Mouse (Mus musculus) lung, embryonic 14.5 days (tissue): ENCODE data around the gene Ank3. TPM values are rescaled to one million over a fixed set of nuclear protein-coding genes. Genes with fewer than 3 reads are reported as not detected.
A peak's percentile ranks its signal among the peaks of the same experiment; 100 is the strongest.

ENCODE experiments used
- ATAC-seq: fragments of 200-750 bp; cut with Nextera tagmentation; 2 replicates; pipeline ENCODE4 v1.8.0; 2017; ENCODE audit warnings: mild to moderate bottlenecking, moderate TSS enrichment, moderate library complexity; ENCODE audit not compliant: insufficient read depth
- DNase-seq: peaks from one replicate; pipeline ENCODE4 v3.0.0-alpha.2; 2015
- H3K27ac ChIP-seq: fragments of 300-500 bp; sonication (generic); 2 replicates; pipeline ENCODE4 v1.5.1; 2014; ENCODE audit warnings: low read depth, mild to moderate bottlenecking, moderate library complexity
- H3K27me3 ChIP-seq: fragments of 300-500 bp; sonication (generic); 2 replicates; pipeline ENCODE4 v1.6.1; 2014; ENCODE audit warnings: low read length, control low read depth; ENCODE audit not compliant: insufficient read depth
- H3K36me3 ChIP-seq: fragments of 300-500 bp; sonication (generic); 2 replicates; pipeline ENCODE4 v1.6.1; 2014; ENCODE audit warnings: control low read depth; ENCODE audit not compliant: insufficient read depth
- H3K4me1 ChIP-seq: fragments of 300-500 bp; sonication (generic); 2 replicates; pipeline ENCODE4 v1.6.1; 2014; ENCODE audit warnings: antibody characterized with exemption, control low read depth; ENCODE audit not compliant: insufficient read depth
- H3K4me2 ChIP-seq: fragments of 300-500 bp; sonication (generic); 2 replicates; pipeline ENCODE4 v1.6.1; 2014; ENCODE audit warnings: mild to moderate bottlenecking
- H3K4me3 ChIP-seq: fragments of 300-500 bp; sonication (generic); 2 replicates; pipeline ENCODE4 v1.5.1; 2014; ENCODE audit warnings: low read depth, low read length
- H3K9ac ChIP-seq: fragments of 300-500 bp; sonication (generic); 2 replicates; pipeline ENCODE4 v1.6.1; 2014
- H3K9me3 ChIP-seq: fragments of 300-500 bp; sonication (generic); 2 replicates; pipeline ENCODE4 v1.6.1; 2016; ENCODE audit warnings: low read depth, low read length, control low read depth
- CTCF ChIP-seq: IDR thresholded peaks from 2 replicates; pipeline ENCODE4 v1.5.1; 2016; ENCODE audit warnings: antibody characterized with exemption, low read depth
- WGBS: fragments of 180-500 bp; shearing (Covaris S2); extraction: QIAGEN DNeasy Blood & Tissue Kit; methylation state at CpG from one replicate; pipeline ENCODE4 v1.1.7; 2014; 5-methylcytosine and 5-hydroxymethylcytosine counted together
- polyA plus RNA-seq: library from polyadenylated mRNA; unstranded; fragments of >200 nt; fragmentation: Nextera tagmentation; extraction: Ambion mirVana; gene quantifications from 2 replicates; pipeline ENCODE4 v1.2.1, GENCODE M21; 2014

Gene Ank3
- polyA plus RNA-seq, 1 experiment from 2014 or later, result 16.2 TPM

GRCm38 (mm10) chr10:69500171-69500860, 101.7 kb downstream of the Ank3 start:
- 38% methylated on average over 11 of the region's 11 CpGs for WGBS
- Histone ChIP-seq H3K9ac (no peak overlapping the region), H3K36me3 (no peaks in the 10 kb centered on the region), H3K4me3 (no peak overlapping the region), H3K4me2 (no peak overlapping the region), H3K27me3 (no peaks in the 10 kb centered on the region), H3K9me3 (no peaks in the 10 kb centered on the region), H3K27ac (no peak overlapping the region), H3K4me1 (no peaks in the 10 kb centered on the region)
- TF ChIP-seq CTCF, result no peak
- DNase-seq, result peak; percentile 82
- ATAC-seq, result no peak

GRCm38 (mm10) chr10:69503791-69504190, 105.2 kb downstream of the Ank3 start:
- Histone ChIP-seq H3K4me1 (no peaks in the 10 kb centered on the region), H3K9ac (no peak overlapping the region), H3K4me2 (no peak overlapping the region), H3K27me3 (no peaks in the 10 kb centered on the region), H3K9me3 (no peaks in the 10 kb centered on the region), H3K36me3 (no peaks in the 10 kb centered on the region), H3K27ac (no peak overlapping the region), H3K4me3 (no peak overlapping the region)
- no peak for ATAC-seq
- DNase-seq, result no peak
- WGBS, result 78% methylated on average over 4 of the region's 4 CpGs
- TF ChIP-seq CTCF, result no peak

- no peak for TF ChIP-seq CTCF
- DNase-seq (no peak), ATAC-seq (no peak)
- no peak overlapping the region for H3K4me3 ChIP-seq
- no peaks in the 10 kb centered on the region for H3K9me3 ChIP-seq
- H3K4me2 ChIP-seq, result no peak overlapping the region
- 75% methylated on average over 8 of the region's 8 CpGs for whole genome bisulfite sequencing
- no peak overlapping the region for H3K27ac ChIP-seq
- no peak overlapping the region for H3K9ac ChIP-seq
- H3K27me3 ChIP-seq, result no peaks in the 10 kb centered on the region
- no peaks in the 10 kb centered on the region for H3K4me1 ChIP-seq
- no peaks in the 10 kb centered on the region for H3K36me3 ChIP-seq
Measured at GRCm38 (mm10) chr10:69507719-69508118, 109.1 kb downstream of the Ank3 start.

DNA sequence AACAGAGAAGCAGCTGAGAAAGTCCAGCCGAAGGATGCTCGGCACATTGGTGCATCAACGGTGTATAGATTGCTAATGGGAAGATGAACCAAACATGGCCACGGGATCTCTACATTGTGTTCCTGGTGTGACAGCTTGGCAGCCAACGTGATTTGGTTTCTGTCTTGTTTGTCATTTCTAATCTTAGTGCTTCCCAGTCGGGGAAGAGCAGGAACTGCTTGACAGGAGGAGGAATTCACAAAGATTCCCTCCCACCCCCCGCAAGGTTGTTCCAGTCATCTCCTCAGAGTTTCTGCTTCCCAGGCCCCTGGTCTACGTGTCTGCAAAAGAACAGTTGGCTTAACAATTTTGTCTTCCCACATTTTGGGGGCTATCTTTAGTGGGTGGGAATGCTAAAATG, 111.8 kb downstream of the Ank3 start:
- Histone ChIP-seq H3K4me2 (no peak overlapping the region), H3K4me3 (no peak overlapping the region), H3K27ac (no peak overlapping the region), H3K27me3 (no peaks in the 10 kb centered on the region), H3K4me1 (no peaks in the 10 kb centered on the region), H3K9ac (no peak overlapping the region), H3K9me3 (no peaks in the 10 kb centered on the region), H3K36me3 (no peaks in the 10 kb centered on the region)
- WGBS, result 76% methylated on average over 8 of the region's 8 CpGs
- no peak for DNase-seq
- TF ChIP-seq CTCF, result no peak
- no peak for ATAC-seq

DNA sequence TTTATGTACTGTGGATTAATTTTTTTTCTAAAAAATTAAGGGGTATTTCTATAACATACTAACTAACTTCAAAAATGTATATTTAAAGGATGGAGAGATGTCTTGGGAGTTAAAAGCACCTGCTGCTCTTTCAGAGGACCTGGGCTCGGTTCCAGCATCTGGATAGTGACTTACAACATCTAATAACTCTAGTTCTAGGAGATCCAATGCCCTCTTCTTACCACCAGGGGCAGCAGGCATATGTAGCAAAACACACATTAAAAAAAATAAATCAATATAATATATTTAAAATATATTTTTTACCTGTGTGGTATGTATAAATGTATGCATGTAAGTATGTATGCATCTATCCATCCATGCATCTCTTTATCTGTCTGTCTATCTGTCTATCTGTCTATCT, 112.7 kb downstream of the Ank3 start:
- TF ChIP-seq CTCF, result 0 out of 2 replicates have a peak, but pooled peaks have one; percentile 14
- Histone ChIP-seq H3K4me2 (no peak overlapping the region), H3K36me3 (no peaks in the 10 kb centered on the region), H3K27me3 (no peaks in the 10 kb centered on the region), H3K4me3 (no peak overlapping the region), H3K9ac (no peak overlapping the region), H3K9me3 (no peaks in the 10 kb centered on the region), H3K27ac (no peak overlapping the region), H3K4me1 (no peaks in the 10 kb centered on the region)
- ATAC-seq (no peak), DNase-seq (peak; percentile 24)
- WGBS, result 69% methylated on average over 1 of the region's 1 CpGs

DNA sequence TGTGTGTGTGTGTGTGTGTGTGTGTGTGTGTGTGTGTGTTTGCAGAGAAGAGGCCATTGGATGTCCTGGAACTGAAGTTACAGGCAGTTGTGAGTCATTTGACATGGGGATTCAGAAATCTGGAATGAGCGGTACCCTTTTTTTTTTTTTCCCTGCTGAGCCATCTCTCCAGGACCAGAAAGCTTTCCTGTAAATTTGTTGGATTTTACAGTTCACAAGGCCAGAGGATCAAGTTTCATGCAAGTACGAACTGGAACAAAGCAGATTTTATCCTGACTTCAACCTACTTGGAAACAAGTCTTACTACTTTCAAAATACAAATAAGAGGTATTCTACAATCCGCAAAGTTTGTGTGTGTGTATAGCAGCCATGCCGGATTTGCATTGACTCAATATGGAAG, 123.4 kb downstream of the Ank3 start:
- ATAC-seq, result no peak
- H3K9ac ChIP-seq, result no peak overlapping the region
- no peak overlapping the region for H3K4me3 ChIP-seq
- no peak overlapping the region for H3K27ac ChIP-seq
- WGBS, result 49% methylated on average over 4 of the region's 4 CpGs
- no peaks in the 10 kb centered on the region for H3K27me3 ChIP-seq
- H3K36me3 ChIP-seq, result no peaks in the 10 kb centered on the region
- TF ChIP-seq CTCF, result no peak
- DNase-seq, result peak; percentile 21
- no peaks in the 10 kb centered on the region for H3K4me1 ChIP-seq
- no peaks in the 10 kb centered on the region for H3K9me3 ChIP-seq
- H3K4me2 ChIP-seq, result no peak overlapping the region

GRCm38 (mm10) chr10:69523202-69523601, 124.6 kb downstream of the Ank3 start:
- ATAC-seq (no peak), DNase-seq (peak; percentile 23)
- no peaks in the 10 kb centered on the region for H3K27me3 ChIP-seq
- H3K4me1 ChIP-seq, result no peaks in the 10 kb centered on the region
- no peak overlapping the region for H3K9ac ChIP-seq
- H3K36me3 ChIP-seq, result no peaks in the 10 kb centered on the region
- WGBS, result 77% methylated on average over 3 of the region's 3 CpGs
- H3K27ac ChIP-seq, result no peak overlapping the region
- H3K4me3 ChIP-seq, result no peak overlapping the region
- H3K4me2 ChIP-seq, result no peak overlapping the region
- H3K9me3 ChIP-seq, result no peaks in the 10 kb centered on the region
- peak; percentile 33 for TF ChIP-seq CTCF
